Mouse (Mus musculus) megakaryocyte, embryonic 14.5 days (primary cell): Measurements from ENCODE around the gene Rrp9.

ENCODE experiments used
- FLI1 ChIP-seq: IDR thresholded peaks from 2 replicates; pipeline ENCODE4 v1.6.1; 2012; ENCODE audit warnings: low read length, inconsistent platforms, mixed read lengths
- GATA1 ChIP-seq: IDR thresholded peaks from 3 replicates; pipeline ENCODE4 v1.6.1; 2012; ENCODE audit warnings: mixed read lengths, low read length, inconsistent platforms, borderline replicate concordance

DNA sequence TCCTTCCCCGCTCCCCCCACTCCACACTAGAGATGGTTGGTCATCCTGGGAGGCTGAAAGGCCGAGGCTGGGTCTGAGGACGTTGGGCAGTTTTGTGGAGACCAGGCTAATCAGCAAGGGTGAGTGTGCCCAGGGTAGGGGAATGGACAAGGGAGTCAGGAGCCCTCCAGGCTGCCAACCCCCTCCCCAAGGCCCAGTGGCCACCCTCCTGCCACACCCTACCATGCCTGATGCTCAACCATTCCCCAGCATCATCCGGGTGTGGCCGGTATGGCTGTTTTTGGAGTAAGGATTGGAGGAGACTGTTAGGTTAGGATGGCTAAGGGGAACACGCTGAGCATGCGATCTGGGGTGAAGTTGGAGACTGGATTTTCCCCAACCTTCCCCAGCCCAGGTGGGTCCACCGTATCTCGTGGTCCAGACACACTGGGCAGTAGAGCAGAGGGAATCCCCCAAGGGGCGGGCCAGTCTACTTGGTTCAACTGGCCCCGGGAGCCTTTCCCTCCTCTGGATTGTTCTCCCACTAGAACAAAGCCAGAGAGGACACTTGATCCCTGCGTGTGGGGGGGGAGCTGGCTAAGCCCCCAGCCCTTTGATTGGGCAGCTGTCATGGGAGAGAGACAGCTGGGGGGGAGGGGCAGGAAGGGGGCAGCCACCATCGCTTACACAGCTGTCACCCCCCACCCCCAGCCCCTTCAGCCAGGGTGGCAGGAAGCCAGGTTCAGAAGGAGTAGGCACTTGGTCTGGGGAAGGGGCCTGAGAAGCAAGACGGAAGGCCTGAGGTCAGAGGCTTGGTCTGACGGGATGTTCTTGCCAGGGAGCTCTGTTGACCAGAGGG is 19.2 kb upstream of the Rrp9 start:
- no peak for TF ChIP-seq GATA1
- no peak for TF ChIP-seq FLI1
